Mouse (Mus musculus): Measurements from ENCODE around the gene Klc4.

DNA sequence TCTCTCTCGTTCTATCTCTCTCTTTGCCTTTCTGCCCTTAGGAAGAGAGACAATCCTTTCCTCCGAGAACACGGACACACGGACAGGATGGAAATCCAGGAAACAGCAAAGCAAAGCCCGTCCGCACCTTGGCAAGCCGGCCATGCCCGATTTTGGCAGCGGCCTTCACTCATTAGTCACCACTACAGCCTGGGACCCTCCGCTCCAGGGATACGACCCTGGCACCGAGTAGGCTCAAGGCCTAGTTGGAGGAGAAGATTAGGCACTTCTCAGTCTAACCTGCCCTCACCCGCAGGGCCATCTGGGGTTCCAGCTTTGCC lies 17.4 kb downstream of the Klc4 start:
- TF ChIP-seq CTCF (conservative IDR thresholded peaks at IDR 0.05; ENCODE audit: insufficient read depth, insufficient read length, low read depth, low read length) (no peak), POLR2A (IDR thresholded peaks at IDR 0.05; ENCODE audit: low read depth, low read length) (no peak)

All from kidney, adult 2 months (tissue).